Mouse (Mus musculus) cortical plate, adult 2 months (tissue): ENCODE measurements around the gene Fgfr2. TPM values are rescaled to one million over a fixed set of nuclear protein-coding genes. Genes with fewer than 3 reads are reported as not detected.

Experiments used
- H3K27ac ChIP-seq: fragments of 200-500 bp; 2 replicates; pipeline ENCODE4 v1.5.1; 2012; ENCODE audit warnings: low read length, control low read depth, inconsistent platforms; ENCODE audit not compliant: insufficient read depth
- H3K4me1 ChIP-seq: fragments of 200-500 bp; 2 replicates; pipeline ENCODE4 v1.6.1; 2011; ENCODE audit warnings: low read length; ENCODE audit not compliant: control insufficient read depth, insufficient read depth
- H3K4me3 ChIP-seq: fragments of 200-500 bp; 2 replicates; pipeline ENCODE4 v1.5.1; 2011; ENCODE audit warnings: mild to moderate bottlenecking, low read length, control low read depth; ENCODE audit not compliant: insufficient read depth
- CTCF ChIP-seq: fragments of 200-500 bp; IDR thresholded peaks from 2 replicates; pipeline ENCODE4 v1.5.1; 2011; ENCODE audit warnings: mild to moderate bottlenecking, control low read depth, low read length; ENCODE audit not compliant: insufficient read depth; ENCODE audit errors: extremely low read depth
- POLR2A ChIP-seq: fragments of 200-500 bp; IDR thresholded peaks from 2 replicates; pipeline ENCODE4 v1.6.1; 2011; ENCODE audit warnings: mild to moderate bottlenecking, low read length, control low read depth; ENCODE audit not compliant: insufficient read depth; ENCODE audit errors: extremely low read depth
- polyA plus RNA-seq: library from polyadenylated mRNA; depleted of rRNA; stranded (reverse); fragments of >200 nt; gene quantifications from 2 replicates; pipeline ENCODE4 v1.2.3, GENCODE M21; 2012

Fgfr2 gene
- polyA plus RNA-seq, 1 experiment = 50.4 TPM

DNA sequence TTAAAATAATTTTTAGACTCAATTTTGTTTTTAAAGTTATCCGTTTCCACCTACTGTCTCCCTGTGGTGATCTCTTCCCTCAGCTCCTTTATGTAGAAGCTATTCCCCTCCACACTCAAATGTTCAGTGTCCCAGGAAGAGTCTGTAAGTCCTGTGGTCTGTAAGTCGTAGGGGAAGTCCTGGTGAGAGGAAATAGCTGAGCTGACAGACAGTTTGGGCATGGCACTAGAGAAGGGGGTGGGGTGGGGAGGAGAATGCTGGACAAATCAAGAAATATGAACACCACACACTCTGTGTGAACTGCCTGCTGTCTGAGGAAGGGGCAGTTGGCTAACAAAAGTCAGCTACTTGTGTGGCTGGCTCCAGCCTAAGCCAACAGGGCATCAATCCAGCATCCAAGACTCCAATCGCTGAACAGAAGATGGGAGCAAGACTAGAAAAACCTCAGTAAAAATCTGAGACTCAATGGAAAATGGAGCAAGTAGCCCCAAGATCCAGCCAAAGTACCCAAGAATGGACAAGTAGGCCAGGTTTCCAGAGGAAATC lies 75.0 kb downstream of the Fgfr2 start:
- Histone ChIP-seq H3K27ac (no peak overlapping the region), H3K4me3 (no peak overlapping the region), H3K4me1 (no peaks in the 10 kb centered on the region)
- TF ChIP-seq POLR2A (no peak), CTCF (no peak)

DNA sequence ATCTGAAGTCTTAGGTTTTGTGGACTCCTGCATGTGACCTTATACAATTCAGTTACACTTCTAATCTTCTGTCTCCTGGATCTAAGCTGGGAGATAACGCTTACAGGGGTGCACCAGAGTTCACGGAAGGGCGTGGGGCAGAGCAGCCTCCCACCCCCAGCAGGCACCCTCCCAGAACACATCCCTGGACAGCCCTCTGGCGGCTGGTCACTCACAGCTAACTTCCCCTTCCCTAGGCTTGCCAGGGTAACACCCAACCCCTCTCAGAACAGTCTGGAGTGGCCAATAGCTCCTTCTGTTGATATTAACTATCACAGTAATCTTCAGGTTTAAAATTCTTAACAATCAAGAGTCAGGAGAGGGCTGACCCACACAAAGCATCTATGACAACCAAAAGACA lies 75.9 kb downstream of the Fgfr2 start:
- TF ChIP-seq POLR2A = no peak
- TF ChIP-seq CTCF = no peak
- H3K4me3 ChIP-seq = no peak overlapping the region
- no peak overlapping the region for H3K27ac ChIP-seq
- no peaks in the 10 kb centered on the region for H3K4me1 ChIP-seq

DNA sequence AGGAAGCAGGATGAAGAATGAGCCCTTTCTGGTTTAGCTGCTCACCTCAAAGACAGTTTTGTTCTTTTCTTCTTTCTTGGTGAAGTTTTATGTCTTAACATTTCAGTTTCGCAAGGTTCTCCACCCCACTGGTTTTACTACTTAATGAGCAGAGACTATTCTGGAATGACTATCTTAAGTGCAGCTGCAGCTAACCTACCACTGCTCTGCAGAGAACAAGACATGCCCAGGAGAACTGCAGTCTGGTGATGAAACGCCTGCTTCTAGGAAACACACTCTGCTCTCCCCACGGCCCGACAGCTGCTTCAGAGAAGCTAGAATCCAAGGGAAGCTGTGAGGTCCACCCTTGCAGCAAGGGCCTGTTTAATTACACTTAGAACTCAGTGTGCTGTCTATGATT lies 78.4 kb downstream of the Fgfr2 start:
- no peak for TF ChIP-seq CTCF
- no peak for TF ChIP-seq POLR2A
- H3K27ac ChIP-seq = no peak overlapping the region
- peaks cover 5% of the 10 kb centered on the region for H3K4me1 ChIP-seq
- H3K4me3 ChIP-seq = no peak overlapping the region

DNA sequence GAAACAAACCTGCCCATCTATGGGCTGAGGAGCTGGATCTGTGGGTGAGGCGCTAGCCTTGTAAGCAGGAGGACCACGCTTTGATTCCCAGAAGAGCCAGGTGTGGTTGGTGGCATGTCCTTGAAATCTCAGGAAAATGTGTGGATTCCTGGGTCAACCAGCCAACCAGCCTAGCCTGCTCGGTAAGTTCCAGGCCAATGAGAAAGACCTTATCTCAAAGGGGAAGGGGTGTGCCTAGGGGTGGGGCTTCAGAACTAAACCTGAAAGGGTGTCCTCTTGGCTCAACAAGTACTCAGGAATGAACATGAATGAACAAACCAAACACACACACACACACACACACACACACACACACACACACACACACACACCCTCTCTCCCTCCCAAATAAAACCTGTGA lies 81.4 kb downstream of the Fgfr2 start:
- H3K4me3 ChIP-seq = no peak overlapping the region
- no peak overlapping the region for H3K27ac ChIP-seq
- H3K4me1 ChIP-seq = peaks cover 5% of the 10 kb centered on the region
- TF ChIP-seq CTCF (no peak), POLR2A (no peak)

DNA sequence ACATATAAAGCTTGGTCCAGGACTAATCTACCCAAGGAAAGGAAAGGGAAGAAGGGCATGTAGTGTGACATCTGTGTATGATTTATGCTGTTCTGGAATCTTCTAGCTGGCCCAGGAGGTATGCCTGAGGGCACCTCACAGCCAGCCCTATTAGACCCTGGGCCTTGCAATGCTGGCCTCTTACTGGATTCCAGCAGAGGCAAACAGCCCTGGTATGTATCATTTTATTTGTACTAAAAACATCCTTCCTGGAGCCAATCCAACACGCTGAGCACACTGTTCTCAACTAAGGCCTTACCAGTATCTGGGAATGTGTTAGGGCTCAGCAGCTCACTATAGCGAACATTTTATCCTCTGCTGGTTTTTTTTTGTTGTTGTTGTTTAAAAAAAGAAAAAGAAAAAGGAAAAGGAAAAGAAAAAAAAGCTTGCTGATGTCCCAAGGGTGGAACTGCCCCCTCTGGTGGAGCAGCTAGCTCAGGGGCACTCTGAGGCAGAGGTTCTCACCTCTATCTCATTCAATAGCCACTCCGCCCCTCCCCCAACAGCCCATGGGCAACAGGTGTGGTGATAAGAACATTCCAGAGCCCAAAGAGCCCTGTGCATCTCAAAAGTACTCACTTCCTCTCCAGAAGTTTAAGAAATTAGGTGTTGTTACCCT lies 82.3 kb downstream of the Fgfr2 start:
- H3K4me3 ChIP-seq = no peak overlapping the region
- peaks cover 5% of the 10 kb centered on the region for H3K4me1 ChIP-seq
- no peak for TF ChIP-seq POLR2A
- TF ChIP-seq CTCF = no peak
- H3K27ac ChIP-seq = no peak overlapping the region

DNA sequence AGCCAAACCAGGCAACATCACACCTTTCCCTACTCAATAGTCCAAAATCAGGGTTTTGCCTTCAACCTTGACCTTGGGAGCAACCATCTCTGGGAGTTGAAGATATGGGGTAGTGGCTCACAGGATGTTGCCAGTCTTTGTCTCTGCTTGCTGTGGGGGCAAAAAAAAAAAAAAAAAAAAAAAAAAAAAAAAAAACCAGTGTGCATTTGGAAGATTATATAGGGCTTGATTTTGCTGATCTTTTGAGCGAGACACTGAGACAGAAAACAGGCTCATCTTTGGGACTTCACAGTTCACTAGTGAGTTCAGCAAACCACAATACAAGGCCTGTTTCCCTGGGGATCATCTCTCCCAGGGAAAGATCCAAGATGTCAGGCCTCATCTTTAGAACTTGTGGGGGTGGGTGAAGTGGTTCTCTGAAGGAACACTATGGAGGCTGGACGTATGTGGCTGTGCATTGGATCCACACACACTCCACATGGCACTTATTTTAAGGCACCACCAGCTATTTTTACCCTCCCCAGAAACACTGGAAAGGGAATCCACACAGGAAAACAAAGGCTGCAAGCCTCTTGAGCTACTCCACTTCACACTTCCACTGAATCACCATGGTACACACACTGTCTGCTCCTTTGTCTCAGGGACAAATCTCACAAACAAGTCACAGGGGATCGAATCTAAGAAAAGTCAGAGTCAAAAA lies 83.4 kb downstream of the Fgfr2 start:
- TF ChIP-seq CTCF = no peak
- TF ChIP-seq POLR2A = no peak
- peaks cover 5% of the 10 kb centered on the region for H3K4me1 ChIP-seq
- 0 out of 2 replicates have a peak overlapping the region, but pooled peaks have one; percentile 6 for H3K27ac ChIP-seq
- H3K4me3 ChIP-seq = no peak overlapping the region

DNA sequence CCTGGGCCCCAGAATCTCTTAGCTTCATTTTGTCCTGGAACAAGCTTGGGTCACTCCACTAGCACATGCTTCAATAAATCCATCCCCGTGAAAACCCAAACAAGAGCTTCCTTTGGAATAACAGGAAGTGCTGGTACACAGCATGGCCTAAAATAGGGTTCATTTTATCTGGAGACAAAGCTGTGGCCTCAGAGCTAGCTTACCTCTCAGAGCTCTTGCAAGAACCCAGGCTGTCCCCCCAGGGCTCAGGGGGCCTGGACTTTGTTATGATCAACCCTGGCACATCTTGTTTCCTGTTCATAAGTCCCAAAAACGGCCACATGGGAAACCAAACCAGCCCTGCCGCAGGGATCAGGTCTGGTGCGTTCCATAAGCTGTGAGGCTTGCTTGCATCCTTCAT lies 85.5 kb downstream of the Fgfr2 start:
- Histone ChIP-seq H3K27ac (no peak overlapping the region), H3K4me3 (no peak overlapping the region), H3K4me1 (peaks cover 5% of the 10 kb centered on the region)
- TF ChIP-seq POLR2A (no peak), CTCF (no peak)

DNA sequence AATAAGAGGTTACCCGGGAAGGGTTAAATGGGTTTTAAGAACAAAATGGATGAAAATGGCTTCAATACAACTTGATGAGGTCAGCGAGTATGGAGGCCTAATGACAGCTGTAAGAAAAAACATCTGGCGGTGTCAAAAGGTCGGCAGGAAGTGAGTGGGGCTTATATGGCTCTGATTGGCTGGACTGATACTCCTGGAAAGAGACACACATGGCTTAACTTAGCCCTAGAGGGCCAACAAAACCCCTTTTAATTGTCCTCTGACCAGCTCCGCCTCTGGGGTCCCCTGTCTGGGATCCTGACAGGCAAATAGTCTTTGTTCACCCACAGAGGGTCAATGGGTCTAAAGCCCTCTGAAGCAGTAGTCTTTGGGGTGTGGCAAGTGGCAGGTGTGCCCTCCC lies 85.9 kb downstream of the Fgfr2 start:
- Histone ChIP-seq H3K4me3 (no peak overlapping the region), H3K4me1 (peaks cover 5% of the 10 kb centered on the region), H3K27ac (no peak overlapping the region)
- TF ChIP-seq POLR2A (no peak), CTCF (no peak)

DNA sequence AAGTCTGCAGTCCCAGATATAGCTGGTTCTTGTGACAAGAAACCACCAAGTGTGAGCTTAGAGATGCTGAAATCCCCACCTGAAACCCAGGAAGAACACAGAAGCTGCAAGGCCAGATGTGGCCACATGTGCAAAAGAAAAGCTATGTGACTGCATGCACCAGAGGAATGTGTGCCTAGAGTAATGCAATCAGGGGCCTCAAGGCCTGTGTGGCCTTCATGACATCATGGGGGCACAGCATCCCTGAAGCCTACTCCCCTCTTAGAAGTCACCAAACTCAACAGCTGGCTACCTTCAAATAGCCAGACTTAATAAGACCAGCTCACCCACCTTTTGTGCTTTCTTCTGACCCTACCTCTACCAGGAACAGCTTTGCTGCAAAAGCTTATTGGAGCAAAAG lies 87.2 kb downstream of the Fgfr2 start:
- Histone ChIP-seq H3K4me3 (no peak overlapping the region), H3K27ac (no peak overlapping the region), H3K4me1 (peaks cover 5% of the 10 kb centered on the region)
- no peak for TF ChIP-seq POLR2A
- TF ChIP-seq CTCF = no peak
